Mouse (Mus musculus) left cerebral cortex, adult 8-10 months (tissue): Measurements from ENCODE around the gene Slfn5. TPM values are rescaled to one million over a fixed set of nuclear protein-coding genes. Genes with fewer than 3 reads are reported as not detected.
"Not testable (repeated sequence)": the region's sequence is repeated elsewhere in the genome, so short reads cannot be mapped to it uniquely, and the experiment has no call there.

Experiments
- DNase-seq, 2 experiments: peaks; one replicate each; pipeline ENCODE4 v3.0.0; 2022; ENCODE audit warnings: low spot score in 2 of 2
- total RNA-seq, 4 experiments: library from RNA; stranded (reverse); gene quantifications; 2 replicates each; pipeline ENCODE4 v1.2.4; 2022

Gene Slfn5
- total RNA-seq = 1 to 10 TPM; 3.0 to 5.3 (median 3.4) TPM

GRCm38 (mm10) chr11:82950736-82951481, at the start of gene Slfn5:
Slfn5 (plus strand) TSS chr11:82951349.
- no peak for DNase-seq

GRCm38 (mm10) chr11:82901606-82902310, 49.4 kb upstream of the Slfn5 start:
- no peak for DNase-seq

- no peak for DNase-seq
These were observed 46.2 kb upstream of the Slfn5 start for GRCm38 (mm10) chr11:82904952-82905351.

- DNase-seq = no peak
These were observed 45.3 kb upstream of the Slfn5 start for GRCm38 (mm10) chr11:82905816-82906215.

GRCm38 (mm10) chr11:82907651-82908607, 43.2 kb upstream of the Slfn5 start, which contains the start of gene Nle1:
Nle1 (minus strand) TSS chr11:82908411.
- peak; percentile 80 to 94 for DNase-seq

GRCm38 (mm10) chr11:82908608-82908989, 42.5 kb upstream of the Slfn5 start:
- DNase-seq = no peak

GRCm38 (mm10) chr11:82910250-82910649, 40.9 kb upstream of the Slfn5 start, which contains the start of gene Unc45b:
Unc45b (plus strand) TSS chr11:82910550.
- no peak for DNase-seq

- DNase-seq = no peak
These were observed 40.3 kb upstream of the Slfn5 start for GRCm38 (mm10) chr11:82910679-82911389.

- DNase-seq = peak in 1 of 2 experiments; percentile 50
These were observed 36.3 kb upstream of the Slfn5 start for GRCm38 (mm10) chr11:82914711-82915352.

GRCm38 (mm10) chr11:82920768-82921167, 30.4 kb upstream of the Slfn5 start:
- no peak for DNase-seq

GRCm38 (mm10) chr11:82921691-82922090, 29.5 kb upstream of the Slfn5 start:
- DNase-seq = no peak

- DNase-seq = not testable (repeated sequence)
These were observed 27.2 kb upstream of the Slfn5 start for GRCm38 (mm10) chr11:82923910-82924309.

GRCm38 (mm10) chr11:82928897-82929632, 22.1 kb upstream of the Slfn5 start:
- DNase-seq = no peak

- DNase-seq = no peak
These were observed 21.6 kb upstream of the Slfn5 start for GRCm38 (mm10) chr11:82929633-82929950.

- not testable (repeated sequence) for DNase-seq
These were observed 20.7 kb upstream of the Slfn5 start for GRCm38 (mm10) chr11:82930391-82930955.

- not testable (repeated sequence) for DNase-seq
These were observed 20.0 kb upstream of the Slfn5 start for GRCm38 (mm10) chr11:82931161-82931560.

GRCm38 (mm10) chr11:82931671-82932450, 19.3 kb upstream of the Slfn5 start:
- not testable (repeated sequence) for DNase-seq

- no peak for DNase-seq
These were observed 18.0 kb upstream of the Slfn5 start for GRCm38 (mm10) chr11:82933186-82933585.

GRCm38 (mm10) chr11:82943336-82943735, 7.8 kb upstream of the Slfn5 start:
- no peak for DNase-seq
